Mouse (Mus musculus): ENCODE measurements around the gene Hmgb2.

GRCm38 (mm10) chr8:57463757-57464156 lies 48.0 kb upstream of the Hmgb2 start:
- TF ChIP-seq POLR2A (IDR thresholded peaks at IDR 0.05; ENCODE audit: control insufficient read depth, low read depth, low read length) (no peak), CTCF (IDR thresholded peaks at IDR 0.05; ENCODE audit: control insufficient read depth, insufficient read depth, insufficient replicate concordance, low read depth, low read length) (no peak)
